Mouse (Mus musculus): Measurements from ENCODE around the gene Lcn12. TPM values are rescaled to one million over a fixed set of nuclear protein-coding genes. Genes with fewer than 3 reads are reported as not detected.

Lcn12 gene
- polyA plus RNA-seq (2021; fragmentation: Nextera tagmentation) = not detected in 2 replicates
- long read RNA-seq, experiment 1 = 0 reads
- long read RNA-seq, experiment 2 = 0 reads

GRCm38 (mm10) chr2:25493476-25493961 is at the start of gene Lcn12:
Gene Lcn12 (minus strand): TSS chr2:25493911.

GRCm38 (mm10) chr2:25501593-25502486 is 8.1 kb upstream of the Lcn12 start, which contains the start of gene C8g:
Gene C8g (minus strand): TSS chr2:25501719.

GRCm38 (mm10) chr2:25500576-25501405 is 7.1 kb upstream of the Lcn12 start, which contains the start of gene Fbxw5:
Gene Fbxw5 (plus strand): TSS chr2:25500750.

GRCm38 (mm10) chr2:25469969-25470368 is 23.7 kb downstream of the Lcn12 start, which contains the start of gene Ptgds:
Gene Ptgds (minus strand): TSS chr2:25470046.

GRCm38 (mm10) chr2:25460551-25461309 is 33.0 kb downstream of the Lcn12 start, which contains the start of gene Paxx:
Gene Paxx (minus strand): TSS chr2:25461094.

GRCm38 (mm10) chr2:25456205-25456953 is 37.3 kb downstream of the Lcn12 start, which contains the start of gene Clic3:
Gene Clic3 (plus strand): TSS chr2:25456838.

Other genes with a start within 250 kb of the Lcn12 start
- gene AL732309.1, start 247.0 kb downstream of the Lcn12 start, polyA plus RNA-seq (2021; fragmentation: Nextera tagmentation) = 1.1 and 1.6 TPM in 2 replicates
- gene Tmem203, start 238.5 kb downstream of the Lcn12 start, polyA plus RNA-seq (2021; fragmentation: Nextera tagmentation) = 34.3 and 36.9 TPM in 2 replicates
- 9.4 and 13.1 TPM in 2 replicates for gene Tprn, start 231.3 kb downstream of the Lcn12 start, polyA plus RNA-seq (2021; fragmentation: Nextera tagmentation)
- 77.5 and 87.9 TPM in 2 replicates for gene Ssna1, start 221.5 kb downstream of the Lcn12 start, polyA plus RNA-seq (2021; fragmentation: Nextera tagmentation)
- gene Anapc2, start 221.4 kb downstream of the Lcn12 start, polyA plus RNA-seq (2021; fragmentation: Nextera tagmentation) = 33.8 and 42.6 TPM in 2 replicates
- 0.56 TPM in 1 of 2 replicates, not detected in the other for gene Tmem210, start 205.8 kb downstream of the Lcn12 start, polyA plus RNA-seq (2021; fragmentation: Nextera tagmentation)
- gene Lrrc26, start 204.0 kb downstream of the Lcn12 start, polyA plus RNA-seq (2021; fragmentation: Nextera tagmentation) = 0.21 TPM in 1 of 2 replicates, not detected in the other
- gene Grin1, start 174.7 kb downstream of the Lcn12 start, polyA plus RNA-seq (2021; fragmentation: Nextera tagmentation) = 87.7 and 146 TPM in 2 replicates
- 17.0 and 18.5 TPM in 2 replicates for gene Man1b1, start 161.6 kb downstream of the Lcn12 start, polyA plus RNA-seq (2021; fragmentation: Nextera tagmentation)
- 17.8 and 22.5 TPM in 2 replicates for gene Dpp7, start 137.6 kb downstream of the Lcn12 start, polyA plus RNA-seq (2021; fragmentation: Nextera tagmentation)
- 20.6 and 34.9 TPM in 2 replicates for gene Uap1l1, start 128.2 kb downstream of the Lcn12 start, polyA plus RNA-seq (2021; fragmentation: Nextera tagmentation)
- 1.2 and 1.7 TPM in 2 replicates for gene Sapcd2, start 121.6 kb downstream of the Lcn12 start, polyA plus RNA-seq (2021; fragmentation: Nextera tagmentation)
- gene Entpd2, start 98.0 kb downstream of the Lcn12 start, polyA plus RNA-seq (2021; fragmentation: Nextera tagmentation) = 21.4 and 31.9 TPM in 2 replicates
- 232 and 408 TPM in 2 replicates for gene Npdc1, start 94.6 kb downstream of the Lcn12 start, polyA plus RNA-seq (2021; fragmentation: Nextera tagmentation)
- gene Fut7, start 70.6 kb downstream of the Lcn12 start, polyA plus RNA-seq (2021; fragmentation: Nextera tagmentation) = not detected in 2 replicates
- 21.7 and 39.7 TPM in 2 replicates for gene Abca2, start 65.2 kb downstream of the Lcn12 start, polyA plus RNA-seq (2021; fragmentation: Nextera tagmentation)
- gene Clic3, start 37.1 kb downstream of the Lcn12 start, polyA plus RNA-seq (2021; fragmentation: Nextera tagmentation) = 0.68 and 1.1 TPM in 2 replicates
- 121 and 132 TPM in 2 replicates for gene Paxx, start 32.8 kb downstream of the Lcn12 start, polyA plus RNA-seq (2021; fragmentation: Nextera tagmentation)
- 6,798 and 9,400 TPM in 2 replicates for gene Ptgds, start 23.9 kb downstream of the Lcn12 start, polyA plus RNA-seq (2021; fragmentation: Nextera tagmentation)
- gene Fbxw5, start 6.8 kb upstream of the Lcn12 start, polyA plus RNA-seq (2021; fragmentation: Nextera tagmentation) = 103 and 115 TPM in 2 replicates
- gene C8g, start 7.8 kb upstream of the Lcn12 start, polyA plus RNA-seq (2021; fragmentation: Nextera tagmentation) = 1.4 and 1.7 TPM in 2 replicates
- gene Traf2, start 53.0 kb upstream of the Lcn12 start, polyA plus RNA-seq (2021; fragmentation: Nextera tagmentation) = 9.1 and 11.9 TPM in 2 replicates
- 778 and 803 TPM in 2 replicates for gene Edf1, start 63.9 kb upstream of the Lcn12 start, polyA plus RNA-seq (2021; fragmentation: Nextera tagmentation)
- 0.89 and 3.5 TPM in 2 replicates for gene Mamdc4, start 80.9 kb upstream of the Lcn12 start, polyA plus RNA-seq (2021; fragmentation: Nextera tagmentation)
- 152 and 173 TPM in 2 replicates for gene Phpt1, start 81.3 kb upstream of the Lcn12 start, polyA plus RNA-seq (2021; fragmentation: Nextera tagmentation)
- 10.3 and 21.2 TPM in 2 replicates for gene Ajm1, start 87.8 kb upstream of the Lcn12 start, polyA plus RNA-seq (2021; fragmentation: Nextera tagmentation)
- 70.0 and 86.7 TPM in 2 replicates for gene Rabl6, start 114.6 kb upstream of the Lcn12 start, polyA plus RNA-seq (2021; fragmentation: Nextera tagmentation)
- 0.82 and 0.94 TPM in 2 replicates for gene Ccdc183, start 123.8 kb upstream of the Lcn12 start, polyA plus RNA-seq (2021; fragmentation: Nextera tagmentation)
- gene Tmem141, start 128.1 kb upstream of the Lcn12 start, polyA plus RNA-seq (2021; fragmentation: Nextera tagmentation) = 64.7 and 70.7 TPM in 2 replicates
- gene Fcna, start 134.1 kb upstream of the Lcn12 start, polyA plus RNA-seq (2021; fragmentation: Nextera tagmentation) = 0.28 and 0.49 TPM in 2 replicates
- not detected in 2 replicates for gene Lcn8, start 159.2 kb upstream of the Lcn12 start, polyA plus RNA-seq (2021; fragmentation: Nextera tagmentation)
- not detected in 2 replicates for gene Lcn5, start 164.0 kb upstream of the Lcn12 start, polyA plus RNA-seq (2021; fragmentation: Nextera tagmentation)
- gene Lcn6, start 182.9 kb upstream of the Lcn12 start, polyA plus RNA-seq (2021; fragmentation: Nextera tagmentation) = not detected in 2 replicates
- gene Lcn10, start 188.8 kb upstream of the Lcn12 start, polyA plus RNA-seq (2021; fragmentation: Nextera tagmentation) = not detected in 2 replicates
- not detected in 2 replicates for gene Obp2a, start 206.1 kb upstream of the Lcn12 start, polyA plus RNA-seq (2021; fragmentation: Nextera tagmentation)
- 213 and 229 TPM in 2 replicates for gene Bmyc, start 212.8 kb upstream of the Lcn12 start, polyA plus RNA-seq (2021; fragmentation: Nextera tagmentation)
- gene Obp2b, start 243.1 kb upstream of the Lcn12 start, polyA plus RNA-seq (2021; fragmentation: Nextera tagmentation) = not detected in 2 replicates